Mouse (Mus musculus) thymus, adult 18-20 months (tissue): ENCODE data around the gene Sdhaf3.

Source experiments
- DNase-seq, 2 experiments: peaks; one replicate each; pipeline ENCODE4 v3.0.0; 2022; ENCODE audit warnings: mixed read lengths in 2 of 2

Sdhaf3 gene

DNA sequence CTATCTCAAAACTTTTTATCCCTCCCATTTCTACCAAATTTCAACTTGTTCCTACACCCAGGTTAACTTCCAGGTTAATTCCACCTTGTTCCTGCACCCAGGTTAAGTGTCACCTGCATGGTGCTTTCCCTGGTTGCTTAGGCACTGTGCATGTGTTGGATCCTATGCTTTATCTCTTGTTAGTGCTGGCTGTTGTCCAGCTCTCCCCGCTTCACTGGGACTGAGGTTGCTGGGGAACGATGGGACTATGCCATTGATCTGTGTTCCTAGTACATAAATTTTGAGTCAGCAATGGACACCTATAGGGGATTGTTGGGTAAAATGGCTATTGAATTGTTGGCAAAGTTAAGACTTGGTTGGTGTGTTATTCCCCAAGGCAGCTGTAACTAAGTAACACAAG is 113.7 kb downstream of the Sdhaf3 start:
- no peak for DNase-seq

DNA sequence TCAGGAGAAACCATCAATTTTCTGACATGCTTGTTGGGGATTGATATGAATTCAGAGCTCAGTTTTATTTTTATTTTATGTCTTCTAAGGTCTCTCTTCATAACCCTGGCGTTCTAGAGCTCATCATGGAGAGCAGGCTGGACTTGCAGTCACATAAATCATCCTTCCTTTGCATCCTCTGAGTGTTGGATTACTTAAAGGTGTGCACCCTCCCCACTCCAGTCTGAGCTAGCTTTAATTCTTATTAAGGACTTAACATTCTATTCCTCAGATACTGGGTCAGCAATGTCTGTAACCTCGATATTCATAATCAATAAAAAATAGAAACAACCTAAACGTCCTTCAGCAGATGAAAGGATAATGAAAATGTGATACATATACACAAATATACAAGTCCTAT is 126.2 kb downstream of the Sdhaf3 start:
- no peak for DNase-seq

DNA sequence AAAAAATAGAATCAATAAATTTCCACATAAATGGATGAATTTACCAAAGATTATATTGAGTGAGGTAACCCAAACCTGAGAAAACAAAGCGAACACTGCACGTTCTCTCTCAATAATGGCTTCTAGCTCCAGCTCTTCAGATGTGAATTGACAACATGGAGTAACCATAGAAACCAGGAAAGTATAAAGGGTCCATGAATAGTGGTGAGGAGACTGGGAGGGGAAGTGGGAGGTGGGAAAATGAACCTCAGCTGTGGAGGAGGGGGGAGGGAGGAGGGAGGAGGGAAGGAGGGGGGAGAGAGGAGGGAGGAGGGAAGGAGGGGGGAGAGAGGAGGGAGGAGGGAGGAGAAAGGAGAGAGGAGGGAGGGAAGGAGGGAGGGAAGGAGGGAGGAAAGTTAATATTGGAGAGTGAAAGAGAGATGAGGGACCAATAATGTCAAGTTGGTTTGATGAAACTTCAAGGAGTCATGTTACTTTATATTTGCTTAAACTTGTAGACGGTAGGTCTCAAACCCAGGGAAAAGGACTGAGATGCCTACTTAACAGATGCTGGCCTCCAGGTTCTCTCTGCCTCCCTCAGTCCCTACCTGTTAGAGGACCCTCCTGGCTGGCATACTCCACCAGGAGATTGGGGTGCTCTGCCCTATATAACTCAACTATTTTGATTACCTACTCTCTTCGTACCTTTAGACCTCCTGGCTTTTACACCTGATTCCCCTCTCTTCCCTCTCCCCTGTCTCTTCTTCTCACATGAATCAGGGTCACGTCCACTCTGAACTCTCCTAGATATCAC is 126.9 kb downstream of the Sdhaf3 start:
- no peak for DNase-seq

DNA sequence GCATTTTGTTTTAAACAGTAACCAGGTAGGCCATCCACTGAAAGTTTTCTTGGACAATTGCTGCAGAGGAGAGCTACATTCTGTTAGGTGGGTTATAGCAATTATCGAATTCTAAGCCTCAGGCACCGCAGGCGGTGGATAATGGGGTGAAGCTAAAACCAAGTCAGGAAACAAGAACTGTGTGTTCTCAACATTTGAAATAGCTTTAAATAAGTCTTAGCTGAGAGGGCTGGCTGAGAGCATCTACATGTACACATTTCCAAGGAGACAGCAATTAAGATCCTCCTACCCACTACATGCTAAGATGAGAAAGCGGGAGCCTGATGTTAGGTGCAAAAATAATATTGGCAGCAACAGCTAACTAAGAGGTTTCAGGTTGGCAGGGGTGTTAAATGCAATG is 127.9 kb downstream of the Sdhaf3 start:
- no peak for DNase-seq

DNA sequence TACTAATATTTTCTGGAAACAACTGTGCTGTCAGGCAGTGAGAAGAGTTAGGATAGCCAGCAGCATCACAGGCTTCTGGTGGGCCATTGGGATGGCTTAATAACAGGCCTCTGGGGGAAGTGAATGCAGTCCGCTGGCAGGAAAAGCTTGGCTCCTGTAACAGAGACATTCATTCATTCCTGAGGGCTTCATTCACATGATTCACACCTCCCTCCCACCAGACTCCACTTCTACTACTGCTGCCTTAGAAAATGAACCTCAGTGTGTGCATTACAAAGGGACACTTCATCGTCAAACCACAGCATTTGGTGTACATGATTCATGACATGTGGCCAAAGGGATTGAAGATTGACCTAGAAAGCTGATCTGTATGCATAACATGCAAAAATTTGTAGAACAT is 128.6 kb downstream of the Sdhaf3 start:
- DNase-seq: no peak

DNA sequence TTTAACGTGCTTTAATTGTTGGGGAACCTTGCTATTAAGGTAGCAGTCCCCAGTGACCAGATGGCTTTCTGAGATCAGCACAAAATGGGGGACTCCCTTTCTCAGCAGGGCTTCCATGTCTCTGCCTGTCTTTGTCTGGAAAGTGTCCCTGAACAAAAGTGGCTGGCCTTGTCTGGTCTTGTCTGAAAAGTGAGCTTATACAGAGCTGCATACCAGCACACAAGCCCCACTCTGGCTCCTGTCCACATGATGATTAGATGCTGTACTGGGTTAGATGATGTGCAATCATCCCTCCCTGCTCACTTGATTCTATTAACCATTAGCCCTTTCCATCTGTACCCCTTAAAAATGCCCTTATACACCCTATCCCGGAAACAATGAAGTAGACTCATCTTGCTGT is 129.7 kb downstream of the Sdhaf3 start:
- DNase-seq: no peak

DNA sequence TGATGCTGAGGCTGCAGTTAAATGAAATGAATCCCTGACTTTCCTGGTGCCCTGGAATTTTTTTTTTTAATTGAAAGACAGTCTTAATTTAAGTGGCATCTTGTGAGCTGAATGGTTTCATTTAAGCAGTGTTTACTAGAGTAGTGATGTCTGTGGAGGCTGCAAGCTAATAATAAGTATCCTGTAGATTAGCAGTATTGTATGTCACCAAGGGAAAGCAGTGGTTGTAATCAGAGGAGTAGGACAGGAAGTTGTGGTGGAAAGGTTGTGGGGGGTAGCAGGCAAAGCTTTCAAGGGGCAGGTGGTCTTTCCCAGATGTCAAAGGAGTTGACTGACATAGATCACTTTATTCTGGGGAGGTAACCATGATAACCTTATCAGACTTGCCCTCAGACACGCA is 136.3 kb downstream of the Sdhaf3 start:
- no peak for DNase-seq
